Mouse (Mus musculus) mouse embryonic stem cell (cell line): ENCODE results near the gene Sec14l1.

Source experiments
- in situ Hi-C, 2 experiments: fragments of 300-500 bp; cut with MboI; formaldehyde crosslinking; loops; 1 replicate in 1 of 2; 3 replicates in 1 of 2; pipeline ENCODE4 v1.14.3; 2019 to 2020; ENCODE audit warnings: low sequenced_read_pairs in 2 of 2, low pct_unique_long_range_greater_than_20kb in 1 of 2, mixed read lengths in 1 of 2; ENCODE audit not compliant: unreplicated experiment in 1 of 2

Gene Sec14l1

DNA sequence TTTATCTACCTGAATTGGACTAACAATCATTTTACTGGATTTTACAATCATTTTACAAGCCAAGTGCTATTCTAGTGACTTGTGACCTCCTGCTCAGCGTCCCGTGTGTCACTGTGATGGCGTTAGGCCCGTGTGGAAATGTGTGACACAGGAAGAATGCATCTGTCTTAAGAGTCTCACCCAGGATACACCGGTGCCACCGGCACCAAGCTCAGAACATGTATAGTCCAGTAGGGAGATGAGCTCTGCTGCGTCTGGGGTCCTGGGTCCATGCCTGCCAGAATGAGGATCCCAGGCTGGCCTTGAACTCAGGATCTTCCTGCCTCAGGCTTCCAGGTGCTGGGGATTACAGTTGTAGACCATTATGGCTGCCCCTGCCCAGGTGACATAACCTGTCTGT lies 2.8 kb downstream of the Sec14l1 start:
- in situ Hi-C loops: loop anchor here in 1 of 2 experiments (5.0 kb wide), 1 partner anchor 35 kb away; no protein-coding TSS in a partner anchor

DNA sequence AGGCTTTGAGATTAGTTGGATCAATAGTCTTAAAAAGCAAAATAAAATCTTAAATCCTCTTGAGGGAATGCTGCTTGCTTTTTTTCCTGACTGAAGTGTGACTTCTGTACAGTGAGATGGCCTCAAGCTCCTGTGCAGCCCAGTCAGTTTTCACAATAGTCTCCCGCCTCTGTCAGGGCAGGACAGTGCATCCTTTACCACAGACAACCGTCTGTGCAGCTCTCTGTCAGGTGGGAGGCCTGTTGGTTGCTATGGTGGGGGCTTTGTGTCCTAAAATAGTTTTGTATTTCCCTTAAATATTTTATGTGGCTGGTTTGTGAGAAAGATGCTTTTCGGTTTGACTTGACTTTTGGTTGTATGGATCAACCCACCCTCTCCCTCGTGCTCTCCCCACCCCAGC lies 3.3 kb downstream of the Sec14l1 start:
- in situ Hi-C loops: loop anchor here in 1 of 2 experiments (5.0 kb wide), 1 partner anchor 36 kb away; no protein-coding TSS in a partner anchor

DNA sequence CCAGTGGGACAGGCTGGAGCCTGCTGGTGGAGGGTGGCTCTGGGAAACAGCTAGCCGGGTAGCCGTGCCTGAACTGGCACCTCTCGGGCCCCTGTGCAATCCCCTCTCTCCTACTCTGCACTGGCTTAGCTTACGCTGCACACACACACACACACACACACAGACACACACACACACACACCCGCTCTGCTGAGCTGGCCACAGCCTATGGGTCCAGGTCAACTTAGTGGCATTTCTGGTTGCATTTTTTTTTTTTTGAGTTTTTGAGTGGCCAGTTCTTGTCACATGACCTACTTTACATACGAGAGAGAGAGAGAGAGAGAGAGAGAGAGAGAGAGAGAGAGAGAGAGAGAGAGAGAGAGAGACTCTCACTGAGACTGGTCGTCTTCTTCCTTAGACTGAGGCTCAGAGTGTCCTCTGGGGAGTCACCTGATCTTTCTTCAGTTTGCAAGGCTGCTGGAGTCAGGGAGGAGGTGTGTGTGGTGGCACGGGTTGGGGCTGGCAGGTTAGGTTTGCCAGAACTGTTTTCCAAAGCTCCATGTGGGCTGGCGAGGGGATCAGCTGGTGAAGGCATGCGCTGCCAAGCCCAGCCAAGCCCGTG lies 3.9 kb downstream of the Sec14l1 start:
- in situ Hi-C loops: loop anchor here in 1 of 2 experiments (5.0 kb wide), 1 partner anchor 37 kb away; no protein-coding TSS in a partner anchor

DNA sequence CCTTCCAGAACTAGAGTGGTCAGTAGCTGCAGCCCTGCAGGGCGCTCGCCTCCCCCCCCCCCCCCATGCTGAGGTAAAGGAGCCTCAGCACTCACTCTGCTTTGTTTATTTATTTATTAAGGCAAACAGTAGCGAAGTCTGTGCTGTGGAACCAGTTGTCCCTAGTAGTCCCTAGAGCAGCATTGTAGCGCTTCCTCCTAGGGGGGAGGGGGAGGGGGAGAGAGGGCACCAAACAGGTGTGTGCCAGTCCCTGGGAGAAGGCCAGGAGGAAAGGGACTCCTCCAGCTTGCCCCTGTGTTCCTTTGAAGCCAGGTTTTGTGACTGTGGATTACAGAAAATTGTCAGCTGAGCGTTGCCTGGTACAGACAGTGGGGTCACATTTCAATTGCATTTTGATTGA lies 4.8 kb downstream of the Sec14l1 start:
- in situ Hi-C loops: loop anchor here in 1 of 2 experiments (5.0 kb wide), 1 partner anchor 37 kb away; no protein-coding TSS in a partner anchor

DNA sequence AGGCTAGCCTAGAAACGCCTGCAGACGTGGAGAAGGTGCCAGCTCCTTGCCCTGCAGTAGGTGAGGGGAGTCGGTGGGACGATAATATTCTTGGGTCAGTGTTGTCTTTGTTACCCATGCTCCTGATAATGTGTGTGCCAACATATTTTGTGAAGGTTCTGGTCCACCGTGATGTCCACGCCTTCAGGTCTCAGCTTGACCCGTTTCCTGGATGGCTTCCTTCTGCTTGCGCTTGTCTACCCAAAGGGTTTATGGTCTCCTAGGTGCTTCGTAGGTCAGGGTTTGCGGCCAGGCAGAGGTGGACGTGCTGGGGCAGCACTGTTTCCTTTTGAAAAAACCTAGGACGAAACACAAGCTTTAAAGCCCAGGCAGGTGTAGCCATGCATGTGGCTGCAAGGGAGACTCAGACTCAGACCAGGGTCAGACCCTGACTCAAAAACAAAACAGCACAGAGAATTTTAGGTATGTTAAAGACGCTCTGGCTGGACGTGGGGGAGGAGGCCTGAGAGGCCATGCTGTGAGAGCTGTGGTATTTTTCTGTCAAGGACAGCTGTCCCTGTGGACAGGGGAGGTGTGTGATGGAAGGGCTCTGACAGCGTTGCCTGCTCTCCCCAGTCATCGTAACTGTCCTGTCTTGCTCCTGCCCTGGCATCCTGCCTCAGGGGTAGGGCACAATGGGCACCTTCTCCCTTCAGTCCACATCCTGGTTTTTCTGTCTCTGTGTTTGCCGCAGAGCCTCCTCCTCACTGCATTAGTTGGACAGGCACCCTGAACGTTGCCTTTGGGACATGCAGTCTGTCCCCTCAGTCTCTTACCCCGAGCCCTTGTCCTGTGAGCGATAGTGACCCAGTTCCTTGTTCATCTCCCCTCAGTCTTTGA lies 5.6 kb downstream of the Sec14l1 start:
- in situ Hi-C loops: no loop called here

DNA sequence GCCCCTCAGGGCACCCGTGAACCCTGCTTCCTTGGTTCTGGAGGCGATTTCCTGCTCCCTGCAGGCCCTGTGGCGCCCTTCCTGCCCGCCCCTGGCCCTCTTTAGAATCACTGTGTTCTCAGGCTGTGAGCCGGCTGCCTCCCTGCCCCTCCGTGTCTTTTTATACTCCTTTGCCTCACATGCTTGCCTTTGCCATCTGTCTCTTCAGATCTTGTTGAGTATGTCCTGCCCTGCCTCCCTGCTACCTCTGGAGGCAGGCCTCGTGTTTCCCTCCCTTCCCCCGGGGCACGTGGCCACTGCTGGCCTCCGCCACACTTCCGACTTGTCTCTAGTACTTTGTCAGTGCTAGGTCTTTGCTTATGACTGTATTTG lies 6.2 kb downstream of the Sec14l1 start:
- in situ Hi-C loops: no loop called here

DNA sequence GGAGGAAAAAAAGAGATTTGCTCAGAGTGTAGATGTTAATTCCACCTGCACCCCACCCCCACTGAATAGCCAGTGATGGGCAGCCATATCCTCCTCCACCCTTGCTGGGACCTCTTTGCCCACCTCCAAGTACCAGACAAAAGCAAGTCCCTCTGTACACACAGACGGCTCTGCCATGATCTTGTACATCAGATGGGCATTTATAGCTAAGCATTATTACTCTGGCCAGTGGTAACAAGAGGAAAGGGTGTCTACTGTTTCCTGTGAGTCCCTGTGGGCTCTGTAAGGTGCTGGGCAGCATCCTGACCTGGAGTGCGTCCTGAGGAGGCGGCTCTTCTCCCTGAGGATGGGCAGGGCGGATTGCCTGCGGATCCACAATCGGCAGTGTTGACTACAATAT lies 7.0 kb downstream of the Sec14l1 start:
- in situ Hi-C loops: no loop called here

DNA sequence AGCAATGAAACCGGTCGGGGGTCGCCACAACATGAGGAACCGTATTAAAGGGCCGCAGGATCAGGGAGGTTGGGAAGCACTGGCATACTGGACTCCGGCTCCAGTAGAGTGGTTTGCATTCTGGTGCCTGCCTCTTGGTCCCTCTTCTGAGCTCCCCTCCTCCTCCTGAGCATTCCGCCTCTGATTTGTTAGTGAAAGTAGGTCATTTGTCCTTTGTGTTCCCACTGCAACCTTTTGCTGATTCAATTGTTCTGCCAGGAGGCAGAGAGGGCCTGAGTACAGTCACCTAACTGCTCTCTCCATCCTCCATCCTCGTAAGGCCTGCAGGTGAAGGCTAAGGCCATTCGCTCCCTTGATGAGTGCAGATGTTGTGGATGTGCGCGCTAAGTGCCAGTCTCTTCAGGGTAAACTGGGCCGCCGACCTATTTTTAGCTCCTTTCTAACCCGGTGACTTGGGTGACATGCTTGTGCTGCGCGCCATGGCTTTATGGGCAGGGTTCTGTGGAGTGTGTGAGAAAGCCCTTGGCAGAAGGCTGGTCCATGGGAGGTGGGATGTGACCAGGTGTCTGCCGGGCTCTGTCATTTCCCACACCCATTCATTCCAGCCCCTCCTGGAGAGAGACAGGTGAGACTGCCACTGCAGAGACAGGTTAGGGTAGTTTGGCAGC lies 8.6 kb downstream of the Sec14l1 start:
- in situ Hi-C loops: no loop called here

DNA sequence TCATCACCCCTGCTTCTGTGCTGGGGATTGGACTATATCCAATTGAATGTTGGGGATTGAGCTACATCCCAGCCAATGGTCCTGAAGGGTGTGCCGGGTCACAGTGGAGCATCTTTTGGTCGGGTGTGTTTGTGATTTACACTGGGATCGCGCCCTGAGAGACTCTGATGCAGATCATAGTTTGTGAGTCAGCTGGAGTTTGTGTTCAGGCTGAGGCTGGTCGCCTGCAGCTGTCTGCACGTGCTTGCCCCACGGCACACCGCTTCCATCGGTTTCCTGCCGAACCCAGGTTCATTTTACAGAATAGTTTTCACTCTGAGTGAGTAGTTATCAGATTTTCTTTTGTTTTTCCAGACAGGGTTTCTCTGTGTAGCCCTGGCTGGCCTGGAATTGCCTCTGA lies 9.6 kb downstream of the Sec14l1 start:
- in situ Hi-C loops: no loop called here

DNA sequence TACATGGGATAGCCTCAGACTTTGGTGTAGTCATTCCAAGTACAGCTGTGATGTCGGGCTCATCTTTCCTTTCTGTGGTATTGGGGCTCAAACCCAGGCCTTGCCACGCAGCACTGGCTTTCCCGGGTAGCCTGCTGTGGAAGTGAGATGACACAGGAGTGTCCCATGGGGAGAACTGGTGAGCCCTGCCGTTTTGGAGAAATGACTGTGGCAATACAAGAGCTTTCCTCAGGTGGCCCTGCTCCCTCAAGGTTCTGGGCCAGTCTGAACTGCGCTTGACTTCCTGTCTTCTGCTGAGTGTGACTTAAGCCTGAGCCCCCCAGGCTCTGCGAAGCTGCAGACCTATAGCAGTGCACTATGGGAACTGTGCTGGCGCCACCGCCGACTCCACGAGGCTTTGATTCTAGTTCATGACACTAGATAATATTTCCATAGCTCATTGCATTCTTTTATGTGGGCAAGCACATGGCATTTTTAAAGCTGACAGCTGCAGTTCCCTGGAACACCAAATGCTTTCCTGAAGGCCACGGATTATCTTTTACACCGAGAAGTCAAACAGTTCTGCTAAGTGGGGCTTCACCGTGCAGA lies 12.4 kb downstream of the Sec14l1 start:
- in situ Hi-C loops: no loop called here

DNA sequence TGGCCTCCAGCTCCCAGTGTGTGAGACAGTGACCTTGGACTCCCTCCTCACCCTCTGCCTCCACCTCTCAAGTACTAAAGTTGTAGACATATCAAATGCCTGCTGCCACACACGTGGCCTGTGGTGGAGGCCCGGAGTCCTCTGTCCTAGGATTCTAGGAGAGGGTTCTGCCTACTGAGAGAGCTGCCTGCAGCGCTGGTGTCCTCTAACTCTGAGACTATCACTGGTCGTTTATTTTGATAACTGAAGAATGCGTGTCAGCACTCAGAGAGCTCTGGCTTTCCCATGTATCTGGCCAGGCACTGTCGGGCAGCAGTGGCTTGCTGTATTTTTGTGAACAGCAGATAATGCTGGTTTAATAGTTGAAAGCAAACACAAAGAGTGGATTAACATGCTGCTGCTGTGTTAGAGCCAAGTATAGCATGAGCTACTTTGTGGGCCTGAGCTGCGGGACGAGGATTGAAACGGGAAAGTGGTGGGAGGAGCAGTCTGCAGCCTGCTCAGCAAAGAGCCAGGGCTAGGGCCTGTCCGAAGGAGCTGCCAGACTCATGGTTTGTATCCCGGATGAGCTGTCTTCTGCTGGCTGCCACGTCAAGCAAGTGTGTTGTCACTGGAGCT lies 13.1 kb downstream of the Sec14l1 start:
- in situ Hi-C loops: no loop called here

DNA sequence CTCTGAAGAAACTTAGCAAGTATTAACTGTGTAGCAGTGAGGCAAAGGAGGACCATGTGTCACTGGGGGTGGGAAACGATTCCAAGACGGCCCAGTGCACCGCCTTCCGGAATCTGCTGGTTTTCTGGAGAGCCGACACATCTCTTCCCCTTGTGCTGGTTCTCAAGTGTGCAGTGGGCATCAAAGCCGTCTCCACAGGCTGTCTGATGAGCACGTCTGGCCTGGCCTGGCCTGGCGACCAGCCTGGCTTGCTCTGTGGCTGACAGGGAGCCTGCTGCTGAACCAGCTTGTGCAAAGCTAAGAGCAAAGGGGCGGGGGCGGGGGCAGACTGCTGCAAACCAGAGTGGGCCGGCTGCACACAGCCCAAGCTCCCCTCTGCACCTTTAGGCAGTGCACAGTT lies 14.5 kb downstream of the Sec14l1 start:
- in situ Hi-C loops: no loop called here

DNA sequence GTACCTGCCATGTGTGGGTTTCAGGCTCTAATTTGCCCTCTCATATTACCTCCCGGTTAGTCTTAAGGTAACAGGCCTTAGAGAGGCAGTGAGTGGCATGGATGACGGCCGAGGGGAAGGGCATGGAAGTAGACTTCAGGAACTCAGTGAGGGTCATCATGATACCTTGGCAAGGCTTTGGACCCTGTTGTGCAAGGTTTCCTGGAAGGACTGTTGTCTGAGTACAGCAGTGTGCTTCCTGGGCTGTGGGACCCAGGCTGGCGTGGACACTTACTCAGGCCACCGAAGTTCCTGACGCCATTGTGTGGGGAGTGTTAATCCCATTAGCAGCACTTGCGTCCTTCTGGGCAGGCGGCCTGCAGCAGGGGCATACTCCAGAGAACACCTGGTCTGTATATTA lies 15.1 kb downstream of the Sec14l1 start:
- in situ Hi-C loops: no loop called here

DNA sequence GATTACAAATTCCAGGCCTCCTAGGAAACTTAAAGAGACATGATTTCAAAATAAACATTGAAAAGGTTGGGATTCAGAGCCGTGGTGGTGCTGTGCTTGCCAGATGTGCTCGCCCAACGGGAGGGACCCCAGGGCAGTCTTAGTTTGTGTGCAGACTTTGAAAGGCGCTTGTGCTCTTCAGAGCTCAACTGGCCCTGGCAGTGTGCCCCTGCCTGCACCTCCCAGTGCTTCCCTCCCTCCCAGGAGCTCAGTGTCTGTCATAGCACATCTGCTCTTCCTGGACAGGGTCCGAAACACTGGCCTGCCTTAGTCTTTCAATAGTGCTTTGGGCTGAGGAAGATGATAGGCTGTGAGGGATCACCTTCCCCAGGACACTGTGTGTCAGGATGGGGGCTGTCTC lies 15.9 kb downstream of the Sec14l1 start:
- in situ Hi-C loops: no loop called here

DNA sequence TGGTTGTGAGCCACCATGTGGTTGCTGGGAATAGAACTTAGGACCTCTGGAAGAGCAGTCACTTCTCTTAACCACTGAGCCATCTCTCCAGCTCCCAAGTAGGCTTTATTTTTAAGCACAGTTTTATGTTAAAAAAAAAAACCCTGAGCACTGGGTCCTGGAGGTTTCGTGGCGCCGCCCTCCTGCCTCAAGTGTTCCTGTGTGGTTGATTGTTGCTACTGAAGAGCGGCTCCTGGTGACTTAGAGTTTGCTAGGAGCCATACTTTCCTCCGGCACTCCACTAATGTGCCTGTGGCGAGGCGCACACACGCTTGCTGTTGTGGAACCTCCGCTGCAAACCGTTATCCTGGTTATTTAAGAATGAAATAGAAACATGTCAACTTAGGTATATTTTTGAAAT lies 16.5 kb downstream of the Sec14l1 start:
- in situ Hi-C loops: no loop called here

DNA sequence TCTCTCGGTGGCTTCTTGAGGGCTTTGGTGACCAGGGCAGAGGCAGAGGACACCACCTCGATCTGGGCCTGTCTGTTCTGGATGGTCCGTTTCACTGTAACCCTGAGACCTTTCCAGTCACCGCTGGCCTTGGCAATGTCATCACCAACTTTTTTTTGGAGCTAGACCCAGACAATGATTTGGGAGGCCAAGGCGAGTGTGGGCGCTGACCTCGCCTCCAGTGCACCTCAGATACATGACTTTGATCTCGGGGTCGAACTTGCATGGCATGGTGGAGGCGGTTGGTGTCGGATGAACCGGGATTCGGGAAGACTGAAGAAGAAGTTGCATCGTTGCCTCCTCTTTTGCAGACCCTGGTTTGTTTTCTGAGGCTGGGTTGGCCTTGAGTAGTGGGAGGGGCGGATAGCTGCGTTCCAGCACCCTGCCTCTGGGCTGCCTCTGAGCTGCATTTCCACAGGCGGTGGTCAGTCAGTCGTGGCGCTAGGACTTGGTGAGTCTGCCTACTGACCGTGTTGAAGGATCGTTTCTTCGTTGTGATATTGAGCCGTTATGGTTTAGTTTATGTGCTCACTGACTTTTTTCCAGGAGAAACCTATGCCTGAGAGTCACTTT lies 19.9 kb downstream of the Sec14l1 start:
- in situ Hi-C loops: no loop called here

DNA sequence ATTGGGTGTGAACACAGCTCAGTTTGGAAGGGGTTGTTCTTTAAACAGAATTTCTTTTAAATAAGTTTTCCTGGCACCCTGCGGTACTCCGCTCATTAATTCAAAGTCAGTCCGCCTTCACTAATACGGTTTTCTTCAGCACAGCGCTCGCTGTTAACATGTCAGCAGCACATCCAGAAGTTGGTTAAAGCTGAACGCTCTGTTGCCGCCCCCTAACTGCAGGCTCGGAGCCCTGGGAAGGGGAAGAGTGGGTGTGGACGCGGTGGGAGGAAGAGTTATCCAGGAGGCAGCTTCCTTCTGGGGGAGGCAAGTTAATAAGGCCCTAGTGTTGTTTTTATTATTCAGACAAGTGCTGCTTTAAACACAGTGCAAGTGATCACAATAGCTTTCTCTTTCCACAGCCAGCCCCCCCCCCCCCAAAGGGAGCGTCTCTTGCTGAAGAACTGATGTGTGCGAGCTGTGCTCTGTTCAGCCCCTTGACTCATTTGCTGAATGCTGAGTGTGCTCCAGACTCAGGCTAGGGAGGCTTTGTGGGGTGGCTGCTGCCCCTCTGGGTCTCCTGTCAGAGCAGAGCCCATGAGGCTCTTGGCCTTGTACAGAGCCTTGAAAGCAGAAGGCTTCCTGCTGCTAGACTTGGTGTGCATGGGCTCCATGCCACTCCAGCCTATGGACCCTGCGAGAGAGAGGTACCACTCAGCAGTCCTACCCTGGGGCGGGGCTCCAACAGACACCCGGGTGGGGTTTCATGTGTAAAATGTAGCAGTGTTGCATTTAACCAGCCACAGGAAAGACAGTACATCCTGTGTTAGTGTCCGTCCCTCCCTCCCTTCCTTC lies 20.7 kb downstream of the Sec14l1 start:
- in situ Hi-C loops: no loop called here
